Mouse (Mus musculus) forebrain, embryonic 15.5 days (tissue): ENCODE results near the gene Srl. TPM values are rescaled to one million over a fixed set of nuclear protein-coding genes. Genes with fewer than 3 reads are reported as not detected.
"Not testable (repeated sequence)": the region's sequence is repeated elsewhere in the genome, so short reads cannot be mapped to it uniquely, and the experiment has no call there.

Experiments used
- ATAC-seq: fragments of 200-750 bp; cut with Nextera tagmentation; replicated peaks from 2 replicates; pipeline ENCODE4 v1.8.0; 2017; ENCODE audit warnings: mild to moderate bottlenecking, moderate TSS enrichment, moderate library complexity
- H3K27ac ChIP-seq: fragments of 300-500 bp; sonication (generic); replicated peaks from 2 replicates; pipeline ENCODE4 v1.5.1; 2015; ENCODE audit warnings: mild to moderate bottlenecking, inconsistent platforms
- H3K27me3 ChIP-seq: fragments of 300-500 bp; sonication (generic); 2 replicates; pipeline ENCODE4 v1.6.1; 2015; ENCODE audit warnings: inconsistent platforms
- H3K36me3 ChIP-seq: fragments of 300-500 bp; sonication (generic); 2 replicates; pipeline ENCODE4 v1.6.1; 2015; ENCODE audit warnings: mild to moderate bottlenecking, inconsistent platforms
- H3K4me1 ChIP-seq: fragments of 300-500 bp; sonication (generic); 2 replicates; pipeline ENCODE4 v1.6.1; 2015; ENCODE audit warnings: inconsistent platforms
- H3K4me2 ChIP-seq: fragments of 300-500 bp; sonication (generic); replicated peaks from 2 replicates; pipeline ENCODE4 v1.6.1; 2015; ENCODE audit warnings: mild to moderate bottlenecking, inconsistent platforms
- H3K4me3 ChIP-seq: fragments of 300-500 bp; sonication (generic); 2 replicates; pipeline ENCODE4 v1.5.1; 2015; ENCODE audit warnings: mild to moderate bottlenecking, inconsistent platforms
- H3K9ac ChIP-seq: fragments of 300-500 bp; sonication (generic); replicated peaks from 2 replicates; pipeline ENCODE4 v1.6.1; 2015; ENCODE audit warnings: mild to moderate bottlenecking, inconsistent platforms
- H3K9me3 ChIP-seq: fragments of 300-500 bp; sonication (generic); 2 replicates; pipeline ENCODE4 v1.6.1; 2016; ENCODE audit warnings: inconsistent platforms
- WGBS: fragments of 180-500 bp; shearing (Covaris S2); methylation state at CpG from one replicate; pipeline ENCODE4 v1.1.7; 2015; ENCODE audit warnings: mixed read lengths; 5-methylcytosine and 5-hydroxymethylcytosine counted together
- polyA plus RNA-seq: library from polyadenylated mRNA; unstranded; fragments of >200 nt; fragmentation: Nextera tagmentation; extraction: Ambion mirVana; gene quantifications from 2 replicates; pipeline ENCODE4 v1.2.1, GENCODE M21; 2015

The Srl gene
- polyA plus RNA-seq = 40.1 and 40.2 TPM in 2 replicates

- peak within 1 kb of the TSS; percentile 40 for H3K4me2 ChIP-seq
- no peaks in the 10 kb centered on the region for H3K9me3 ChIP-seq
- peak; percentile 95 for ATAC-seq
- no peaks in the 10 kb centered on the region for H3K27me3 ChIP-seq
- peak within 1 kb of the TSS; percentile 47 for H3K4me3 ChIP-seq
- H3K4me1 ChIP-seq = peaks cover 33% of the 10 kb centered on the region
- peaks cover 11% of the 10 kb centered on the region for H3K36me3 ChIP-seq
- WGBS = under 1% methylated on average over 43 of the region's 43 CpGs
- H3K9ac ChIP-seq = peak within 1 kb of the TSS; percentile 43
- H3K27ac ChIP-seq = peak within 1 kb of the TSS; percentile 65
These were observed at the start of gene Srl for GRCm38 (mm10) chr16:4541501-4542198. Srl (minus strand) TSS chr16:4541816.

DNA sequence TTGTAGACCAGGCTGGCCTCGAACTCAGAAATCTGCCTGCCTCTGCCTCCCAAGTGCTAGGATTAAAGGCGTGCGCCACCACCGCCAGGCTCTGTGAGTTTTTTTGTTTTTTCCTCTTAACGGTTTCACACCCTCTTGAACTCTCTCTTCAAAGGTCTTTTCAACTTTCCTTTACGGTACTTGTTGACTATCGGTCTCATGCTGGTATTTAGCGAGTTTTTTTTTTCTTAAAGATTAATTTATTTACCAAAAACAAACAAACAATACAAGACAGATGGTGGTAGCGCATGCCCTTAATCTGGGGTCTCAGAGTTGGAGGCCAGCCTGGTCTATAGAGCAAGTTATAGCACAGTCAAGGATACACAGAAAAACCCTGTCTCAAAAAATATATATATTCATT is 48.6 kb upstream of the Srl start:
- H3K4me3 ChIP-seq = no peak overlapping the region
- peaks cover 34% of the 10 kb centered on the region for H3K4me1 ChIP-seq
- H3K9ac ChIP-seq = no peak overlapping the region
- H3K9me3 ChIP-seq = no peaks in the 10 kb centered on the region
- no peak overlapping the region for H3K27ac ChIP-seq
- ATAC-seq = no peak
- H3K4me2 ChIP-seq = no peak overlapping the region
- 97% methylated on average over 9 of the region's 9 CpGs for WGBS
- no peaks in the 10 kb centered on the region for H3K27me3 ChIP-seq
- H3K36me3 ChIP-seq = no peaks in the 10 kb centered on the region

- H3K4me1 ChIP-seq = peaks cover 19% of the 10 kb centered on the region
- H3K27me3 ChIP-seq = no peaks in the 10 kb centered on the region
- H3K9ac ChIP-seq = no peak overlapping the region
- no peak for ATAC-seq
- WGBS = 44% methylated on average over 5 of the region's 5 CpGs
- peak overlapping the region; percentile 79 for H3K27ac ChIP-seq
- H3K4me3 ChIP-seq = 0 out of 2 replicates have a peak overlapping the region, but pooled peaks have one; percentile 56
- H3K9me3 ChIP-seq = no peaks in the 10 kb centered on the region
- no peaks in the 10 kb centered on the region for H3K36me3 ChIP-seq
- peak overlapping the region; percentile 54; the same call in 1 of the 2 replicates for H3K4me2 ChIP-seq
These were observed 46.0 kb upstream of the Srl start for GRCm38 (mm10) chr16:4587516-4588210.

GRCm38 (mm10) chr16:4586531-4587123 is 45.0 kb upstream of the Srl start:
- Histone ChIP-seq H3K9me3 (no peaks in the 10 kb centered on the region), H3K9ac (peak overlapping the region; percentile 58)
- ATAC-seq = peak; percentile 95

DNA sequence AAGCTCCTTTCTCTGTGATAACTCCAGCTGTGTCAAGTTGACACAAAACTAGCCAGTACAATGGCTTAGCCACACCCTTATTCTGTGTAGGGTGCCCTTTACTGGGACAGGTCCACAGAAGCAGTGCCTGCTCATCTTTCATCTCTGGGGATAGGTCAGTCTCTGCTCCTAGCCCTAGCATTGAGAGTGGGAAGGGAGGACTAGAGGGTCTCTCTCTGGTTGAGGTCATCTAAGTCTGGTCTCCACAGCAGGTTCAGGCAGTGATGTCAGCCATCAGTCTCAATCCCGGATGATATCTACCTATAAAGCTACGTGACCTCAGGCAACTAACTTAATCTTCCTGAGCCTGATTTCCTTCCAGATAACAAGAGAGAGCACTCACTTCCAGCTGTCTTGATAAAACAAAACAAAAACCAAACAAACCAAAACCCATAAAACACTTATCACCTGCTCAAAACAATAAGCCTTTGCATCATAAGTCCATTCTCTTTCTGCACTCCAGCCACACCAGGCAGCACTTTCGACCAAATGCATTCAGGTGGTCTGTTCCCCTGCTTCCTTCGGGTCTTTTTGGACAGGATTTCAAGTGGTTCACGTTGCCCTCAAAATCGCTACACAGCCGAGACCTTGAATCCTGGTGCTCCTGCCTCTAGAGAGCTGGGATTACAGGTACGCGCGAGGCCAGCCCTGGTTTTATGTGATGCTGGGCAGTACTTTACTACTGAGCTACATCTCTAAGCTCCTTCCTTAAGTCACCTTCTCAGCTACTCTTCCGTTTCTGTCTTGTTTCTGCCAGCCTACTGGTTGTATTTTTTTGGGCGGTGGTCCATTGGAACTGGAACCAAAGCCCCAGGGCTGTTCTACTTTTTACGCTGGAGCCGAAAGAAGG is 44.3 kb upstream of the Srl start:
- WGBS = 12% methylated on average over 14 of the region's 14 CpGs
- H3K27ac ChIP-seq = peak overlapping the region; percentile 79
- no peaks in the 10 kb centered on the region for H3K27me3 ChIP-seq
- H3K4me1 ChIP-seq = peaks cover 15% of the 10 kb centered on the region
- peak overlapping the region; percentile 54 for H3K4me2 ChIP-seq
- H3K36me3 ChIP-seq = no peaks in the 10 kb centered on the region
- peak overlapping the region; percentile 56 for H3K4me3 ChIP-seq
- peak overlapping the region; percentile 58 for H3K9ac ChIP-seq
- peak; percentile 56 for ATAC-seq
- H3K9me3 ChIP-seq = no peaks in the 10 kb centered on the region

More at GRCm38 (mm10) chr16:4586531-4587123, 45.0 kb upstream of the Srl start:
- Histone ChIP-seq H3K27me3 (no peaks in the 10 kb centered on the region), H3K4me1 (peaks cover 15% of the 10 kb centered on the region), H3K4me3 (peak overlapping the region; percentile 56), H3K4me2 (peak overlapping the region; percentile 54), H3K27ac (peak overlapping the region; percentile 79), H3K36me3 (no peaks in the 10 kb centered on the region)
- WGBS = under 1% methylated on average over 43 of the region's 43 CpGs

GRCm38 (mm10) chr16:4584438-4584837 is 42.8 kb upstream of the Srl start:
- Histone ChIP-seq H3K9ac (no peak overlapping the region), H3K36me3 (no peaks in the 10 kb centered on the region), H3K9me3 (no peaks in the 10 kb centered on the region), H3K4me3 (no peak overlapping the region), H3K4me2 (no peak overlapping the region), H3K27ac (no peak overlapping the region), H3K27me3 (no peaks in the 10 kb centered on the region), H3K4me1 (peaks cover 15% of the 10 kb centered on the region)
- WGBS = 71% methylated on average over 5 of the region's 5 CpGs
- no peak for ATAC-seq

DNA sequence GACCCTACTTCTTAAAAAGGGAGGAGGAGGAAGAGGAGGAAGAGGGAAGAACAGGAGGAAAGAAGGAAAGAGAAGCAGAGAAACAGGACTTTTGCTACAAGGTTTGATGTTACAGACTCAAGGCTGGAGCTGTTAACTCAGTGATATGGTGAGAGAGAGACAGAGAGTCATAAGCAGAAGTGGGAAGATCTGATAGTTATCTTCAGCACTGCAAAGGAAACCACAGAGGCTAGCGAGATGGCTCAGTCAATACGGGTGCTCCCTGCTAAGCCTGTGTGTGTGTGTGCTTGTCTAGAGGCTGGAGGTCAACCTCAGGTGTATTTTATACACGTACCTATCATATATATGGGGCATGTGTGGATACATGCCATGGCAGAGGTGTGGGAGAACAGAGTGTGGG is 42.2 kb upstream of the Srl start:
- Histone ChIP-seq H3K36me3 (no peaks in the 10 kb centered on the region), H3K4me1 (peaks cover 15% of the 10 kb centered on the region), H3K9me3 (no peaks in the 10 kb centered on the region), H3K27me3 (no peaks in the 10 kb centered on the region), H3K4me3 (no peak overlapping the region), H3K27ac (no peak overlapping the region), H3K9ac (no peak overlapping the region), H3K4me2 (no peak overlapping the region)
- no peak for ATAC-seq
- 73% methylated on average over 3 of the region's 3 CpGs for WGBS

DNA sequence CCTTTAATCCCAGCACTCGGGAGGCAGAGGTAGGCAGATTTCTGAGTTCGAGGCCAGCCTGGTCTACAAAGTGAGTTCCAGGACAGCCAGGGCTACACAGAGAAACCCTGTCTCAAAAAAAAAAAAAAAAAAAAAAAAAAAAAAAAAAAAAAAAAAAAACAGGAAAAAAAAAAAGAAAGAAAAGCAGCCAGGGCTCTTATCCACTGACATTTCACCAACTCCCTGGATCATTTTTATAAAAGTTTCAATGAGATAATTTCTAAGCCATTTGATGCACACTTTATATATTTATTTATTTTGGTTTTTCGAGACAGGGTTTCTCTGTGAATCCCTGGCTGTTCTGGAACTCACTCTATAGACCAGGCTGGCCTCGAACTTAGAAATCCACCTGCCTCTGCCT is 39.6 kb upstream of the Srl start:
- not testable (repeated sequence) for H3K4me1 ChIP-seq, H3K36me3 ChIP-seq, H3K4me3 ChIP-seq, H3K4me2 ChIP-seq, H3K9me3 ChIP-seq, H3K27ac ChIP-seq, ATAC-seq, H3K9ac ChIP-seq, H3K27me3 ChIP-seq
- 87% methylated on average over 4 of the region's 4 CpGs for WGBS

DNA sequence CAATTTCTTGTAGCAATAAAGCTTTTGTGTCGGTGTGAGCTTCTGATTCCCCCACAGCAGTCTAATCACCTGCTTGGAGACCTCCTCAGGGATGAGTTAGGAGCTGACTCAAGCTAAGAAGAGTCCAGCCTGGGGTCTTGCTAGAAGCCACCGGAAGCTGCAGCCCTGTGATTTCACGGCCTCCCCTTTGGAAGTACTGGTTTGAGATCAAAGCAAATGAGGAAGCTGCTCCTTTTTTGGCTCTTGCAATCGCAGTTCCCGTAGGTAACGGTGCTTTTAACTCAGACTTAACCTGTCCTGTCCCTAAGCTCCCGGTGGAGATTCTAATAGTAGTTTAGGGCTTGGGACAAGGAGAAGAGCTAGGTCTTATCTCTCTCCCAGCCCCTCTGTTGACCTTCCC is 37.0 kb upstream of the Srl start:
- WGBS = 87% methylated on average over 7 of the region's 7 CpGs

DNA sequence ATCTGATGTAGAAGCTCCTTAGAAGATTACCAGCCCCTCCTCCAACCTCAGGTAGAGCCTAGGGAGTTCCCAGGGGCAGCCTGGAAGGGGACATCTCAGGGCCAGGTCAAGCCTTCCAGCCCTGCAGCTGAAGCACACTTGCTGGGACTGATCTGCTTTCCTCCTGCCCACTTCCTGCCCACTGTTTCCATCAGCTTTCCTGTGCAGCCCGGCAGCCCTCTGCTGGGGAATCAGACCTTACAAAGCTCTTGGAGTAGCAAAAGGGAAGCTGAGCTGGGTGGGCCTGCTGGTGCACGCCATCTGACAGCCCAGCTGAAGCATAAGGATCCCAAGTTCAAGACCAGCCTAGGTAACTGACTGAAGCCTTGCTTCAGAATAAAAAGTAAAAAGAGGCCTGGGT is 35.3 kb upstream of the Srl start:
- no peak overlapping the region for H3K4me2 ChIP-seq
- no peaks in the 10 kb centered on the region for H3K4me1 ChIP-seq
- H3K27ac ChIP-seq = no peak overlapping the region
- H3K4me3 ChIP-seq = no peak overlapping the region
- ATAC-seq = no peak
- H3K27me3 ChIP-seq = no peaks in the 10 kb centered on the region
- no peaks in the 10 kb centered on the region for H3K9me3 ChIP-seq
- no peaks in the 10 kb centered on the region for H3K36me3 ChIP-seq
- 63% methylated on average over 2 of the region's 2 CpGs for WGBS
- H3K9ac ChIP-seq = no peak overlapping the region

More for the DNA sequence above, 37.0 kb upstream of the Srl start:
- H3K27me3 ChIP-seq = no peaks in the 10 kb centered on the region
- H3K4me3 ChIP-seq = no peak overlapping the region
- no peaks in the 10 kb centered on the region for H3K4me1 ChIP-seq
- H3K9ac ChIP-seq = no peak overlapping the region
- H3K4me2 ChIP-seq = no peak overlapping the region
- no peak overlapping the region for H3K27ac ChIP-seq
- ATAC-seq = no peak
- H3K36me3 ChIP-seq = no peaks in the 10 kb centered on the region
- no peaks in the 10 kb centered on the region for H3K9me3 ChIP-seq

DNA sequence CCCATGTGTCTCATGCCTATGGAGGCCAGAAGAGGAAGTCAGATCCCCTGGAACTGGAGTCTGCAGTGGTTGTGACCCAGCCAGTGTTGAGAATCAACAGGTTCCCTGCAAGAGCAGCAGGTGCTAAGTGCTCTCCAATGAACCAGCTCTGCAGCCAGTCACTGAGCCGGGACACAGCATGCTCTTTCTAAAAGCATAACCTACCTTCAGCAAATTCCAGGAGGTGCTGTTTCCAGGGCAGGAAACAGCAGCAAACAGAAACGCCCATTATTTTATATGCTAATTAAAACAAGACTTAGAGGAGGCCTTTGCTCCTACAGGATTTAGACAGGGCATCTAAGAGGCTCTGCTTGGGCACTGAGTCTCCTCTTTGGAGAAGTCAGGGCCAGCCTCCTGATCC is 34.4 kb upstream of the Srl start:
- Histone ChIP-seq H3K27ac (no peak overlapping the region), H3K4me1 (no peaks in the 10 kb centered on the region), H3K9ac (no peak overlapping the region), H3K9me3 (no peaks in the 10 kb centered on the region), H3K4me3 (no peak overlapping the region), H3K4me2 (no peak overlapping the region), H3K27me3 (no peaks in the 10 kb centered on the region), H3K36me3 (no peaks in the 10 kb centered on the region)
- WGBS = 36% methylated on average over 2 of the region's 2 CpGs
- no peak for ATAC-seq
